16 mouse cellular contexts compared by ENCODE assay signal in the genomic region with DNA sequence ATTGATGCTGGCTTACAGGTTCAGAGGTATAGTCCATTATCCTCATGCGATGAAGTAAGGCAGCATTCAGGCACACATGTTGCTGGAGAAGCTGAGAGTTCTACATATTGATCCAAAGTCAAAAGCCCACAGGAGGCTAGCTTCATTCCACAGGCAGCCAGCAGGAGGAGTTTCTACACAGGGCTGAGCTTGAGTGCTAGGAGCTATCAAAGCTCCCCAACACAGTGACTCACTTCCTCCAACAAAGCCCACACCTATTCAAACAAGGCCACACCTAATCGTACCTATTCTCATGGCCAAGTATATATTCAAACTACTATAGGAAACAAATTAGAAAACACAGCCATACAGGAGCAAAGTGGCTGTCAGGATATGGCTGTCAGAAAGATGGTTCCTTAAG.
DNase-seq lines count a peak whose midpoint lies in the region; ATAC-seq and TF ChIP-seq lines count a peak whose summit lies in the region.
"Had no signal": no experiment of that assay in that cellular context is flagged by ENCODE, and none has a peak within 500 bp of the region (broad histone marks: within the 10 kb centered on the region; RNA-seq: fewer than 3 reads in every experiment).

No protein-coding gene starts in this region.

- DNase-seq in kidney, postnatal 0 days (ENCODE audit: low spot score), result no peak
- no peak for DNase-seq in kidney, adult 18-20 months
- DNase-seq in A20 (ENCODE audit: low read depth, low spot score), result peak; percentile 16
- DNase-seq in ZHBTc4 (ENCODE audit: low read depth, low spot score), result peak; percentile 18
- no peak for DNase-seq in hindbrain, embryonic 10.5 days (ENCODE audit: low spot score)
- no peak for DNase-seq in adrenal gland, adult 2 months
- no peak for DNase-seq in heart, adult 2 months
- DNase-seq: adrenal gland, adult 8-10 months; adrenal gland, postnatal 36 days; cerebellum, adult 8-10 months; cerebellum, postnatal 14 days; embryo, embryonic 11 days had no signal

- no peaks in the 10 kb centered on the region for H3K27me3 ChIP-seq in kidney, postnatal 0 days (ENCODE audit: insufficient read depth, low read length)
- H3K27me3 ChIP-seq in hindbrain, embryonic 10.5 days (ENCODE audit: insufficient read depth, poor library complexity, severe bottlenecking), result no peaks in the 10 kb centered on the region
- no peaks in the 10 kb centered on the region for H3K27me3 ChIP-seq in heart, adult 2 months (ENCODE audit: control insufficient read depth, insufficient read depth, low read length)
- H3K27me3 ChIP-seq: embryonic facial prominence, embryonic 15.5 days; forebrain, embryonic 15.5 days; heart, embryonic 12.5 days; hindbrain, embryonic 15.5 days had no signal

- no peak overlapping the region for H3K4me3 ChIP-seq in kidney, postnatal 0 days (replicated peaks; ENCODE audit: low read depth, low read length)
- H3K4me3 ChIP-seq in hindbrain, embryonic 10.5 days, result no peak overlapping the region
- H3K4me3 ChIP-seq in heart, adult 2 months, result no peak overlapping the region
- H3K4me3 ChIP-seq: embryonic facial prominence, embryonic 15.5 days; forebrain, embryonic 15.5 days; heart, embryonic 12.5 days; hindbrain, embryonic 15.5 days had no signal

- no peak for ATAC-seq in kidney, postnatal 0 days (replicated peaks; ENCODE audit: low FRiP score, low read depth)
- ATAC-seq: forebrain, embryonic 15.5 days had no signal

- no peak overlapping the region for H3K9ac ChIP-seq in kidney, postnatal 0 days (ENCODE audit: low read depth, low read length)
- H3K9ac ChIP-seq in heart, adult 2 months (ENCODE audit: low read depth, low read length), result no peak overlapping the region
- H3K9ac ChIP-seq: embryonic facial prominence, embryonic 15.5 days; forebrain, embryonic 15.5 days; heart, embryonic 12.5 days; hindbrain, embryonic 15.5 days had no signal

- no peaks in the 10 kb centered on the region for H3K9me3 ChIP-seq in kidney, postnatal 0 days (replicated peaks; ENCODE audit: low read length)
- H3K9me3 ChIP-seq in hindbrain, embryonic 10.5 days, result no peaks in the 10 kb centered on the region
- H3K9me3 ChIP-seq: embryonic facial prominence, embryonic 15.5 days; forebrain, embryonic 15.5 days; heart, embryonic 12.5 days; hindbrain, embryonic 15.5 days had no signal

- TF ChIP-seq CTCF in kidney, postnatal 0 days (IDR thresholded peaks at IDR 0.05; ENCODE audit: low read depth), result peak; percentile 7; the same call in 1 of the 2 replicates
- TF ChIP-seq CTCF in heart, adult 2 months (IDR thresholded peaks at IDR 0.05), result no peak

- H3K27ac ChIP-seq in kidney, postnatal 0 days, result no peak overlapping the region
- no peak overlapping the region for H3K27ac ChIP-seq in hindbrain, embryonic 10.5 days
- H3K27ac ChIP-seq in heart, adult 2 months, result no peak overlapping the region
- H3K27ac ChIP-seq: embryonic facial prominence, embryonic 15.5 days; forebrain, embryonic 15.5 days; hindbrain, embryonic 15.5 days had no signal

- 80% methylated on average over 2 of the region's 2 CpGs for WGBS in kidney, postnatal 0 days
- 90% methylated on average over 2 of the region's 2 CpGs for WGBS in hindbrain, embryonic 10.5 days
- 70% methylated on average over 2 of the region's 2 CpGs for WGBS in heart, adult 2 months

- no peak overlapping the region for H3K4me2 ChIP-seq in kidney, postnatal 0 days (ENCODE audit: low read length)
- H3K4me2 ChIP-seq: embryonic facial prominence, embryonic 15.5 days; forebrain, embryonic 15.5 days; heart, embryonic 12.5 days; hindbrain, embryonic 15.5 days had no signal

- H3K36me3 ChIP-seq in kidney, postnatal 0 days (ENCODE audit: insufficient read depth, low read length), result no peaks in the 10 kb centered on the region
- no peaks in the 10 kb centered on the region for H3K36me3 ChIP-seq in hindbrain, embryonic 10.5 days
- no peaks in the 10 kb centered on the region for H3K36me3 ChIP-seq in heart, adult 2 months (ENCODE audit: control insufficient read depth, insufficient read depth, low read length)
- H3K36me3 ChIP-seq: embryonic facial prominence, embryonic 15.5 days; forebrain, embryonic 15.5 days; heart, embryonic 12.5 days; hindbrain, embryonic 15.5 days had no signal

- no peaks in the 10 kb centered on the region for H3K79me2 ChIP-seq in heart, adult 2 months (replicated peaks; ENCODE audit: control insufficient read depth, insufficient read depth, low read length)

- no peak for TF ChIP-seq EP300 in heart, adult 2 months (IDR thresholded peaks at IDR 0.05; ENCODE audit: insufficient read depth, low read depth, low read length)

- no peaks in the 10 kb centered on the region for H3K4me1 ChIP-seq in kidney, postnatal 0 days (replicated peaks; ENCODE audit: insufficient read depth, low read length)
- no peaks in the 10 kb centered on the region for H3K4me1 ChIP-seq in hindbrain, embryonic 10.5 days (replicated peaks)
- no peaks in the 10 kb centered on the region for H3K4me1 ChIP-seq in heart, adult 2 months (ENCODE audit: control insufficient read depth, insufficient read depth, low read length)
- H3K4me1 ChIP-seq: embryonic facial prominence, embryonic 15.5 days; forebrain, embryonic 15.5 days; heart, embryonic 12.5 days; hindbrain, embryonic 15.5 days had no signal

- intact Hi-C loops in heart, adult 2 months (cut with DNase I), result no loop called here

- no peak for TF ChIP-seq POLR2A in heart, adult 2 months (IDR thresholded peaks at IDR 0.05; ENCODE audit: insufficient read depth, low read depth, low read length)

Comparison
In these comparisons a context has a peak if more than half of its experiments do, and no peak if none do; other contexts are left out.
1. DNase-seq: peak in A20 (single experiment) and ZHBTc4 (single experiment); none in kidney, postnatal 0 days (single experiment), kidney, adult 18-20 months (single experiment), hindbrain, embryonic 10.5 days (single experiment), adrenal gland, adult 2 months (single experiment) and heart, adult 2 months (0 of 2).